Comparison of ENCODE assay signal across 16 mouse cellular contexts in the genomic region with DNA sequence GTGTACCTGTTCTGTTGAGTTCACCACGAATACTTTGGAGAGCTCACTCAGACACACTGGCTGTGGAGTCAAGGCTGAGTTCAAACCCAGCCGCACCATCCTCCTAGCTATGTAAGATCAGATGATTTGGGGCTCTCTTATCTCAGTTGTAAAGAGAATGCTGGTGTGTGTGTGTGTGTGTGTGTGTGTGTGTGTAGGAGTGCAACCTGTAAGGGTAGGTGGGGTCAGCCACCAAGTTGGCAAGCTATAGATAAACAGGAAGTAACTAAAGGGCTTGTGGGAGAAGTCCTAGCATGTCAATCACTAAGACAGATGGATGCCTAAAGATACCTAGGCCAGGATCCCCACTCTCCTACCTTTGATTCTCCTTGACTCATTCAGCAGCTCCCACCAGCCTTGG.
"Had no signal": no experiment of that assay in that cellular context is flagged by ENCODE, and none has a peak within 500 bp of the region (broad histone marks: within the 10 kb centered on the region; RNA-seq: fewer than 3 reads in every experiment).

No protein-coding gene starts in this region.

- DNase-seq: kidney, adult 9 months; kidney, postnatal 36 days; layer of hippocampus, adult 9-11 months; layer of hippocampus, postnatal 36 days; left cerebral cortex, postnatal 4 days; lung, adult 18-20 months; spleen, adult 18-20 months; thymus, adult 2 months; thymus, postnatal 25 days had no signal

- H3K4me1 ChIP-seq: limb, embryonic 13.5 days; neural tube, embryonic 15.5 days; stomach, embryonic 15.5 days had no signal

- H3K4me3 ChIP-seq: limb, embryonic 13.5 days; neural tube, embryonic 15.5 days; stomach, embryonic 15.5 days had no signal

- H3K4me2 ChIP-seq: limb, embryonic 13.5 days; midbrain, embryonic 11.5 days; neural tube, embryonic 15.5 days; stomach, embryonic 15.5 days had no signal

- H3K27ac ChIP-seq: kidney, postnatal 0 days; limb, embryonic 13.5 days; liver, embryonic 14.5 days; neural tube, embryonic 15.5 days; stomach, embryonic 15.5 days had no signal

- H3K9ac ChIP-seq: limb, embryonic 13.5 days; liver, embryonic 14.5 days; neural tube, embryonic 15.5 days; stomach, embryonic 15.5 days had no signal

- ATAC-seq: midbrain, embryonic 16.5 days had no signal

- H3K9me3 ChIP-seq: limb, embryonic 13.5 days; neural tube, embryonic 15.5 days; stomach, embryonic 15.5 days had no signal

- H3K27me3 ChIP-seq: limb, embryonic 13.5 days; neural tube, embryonic 15.5 days; stomach, embryonic 15.5 days had no signal
